Mouse (Mus musculus): ENCODE data around the gene Sox13. TPM values are rescaled to one million over a fixed set of nuclear protein-coding genes. Genes with fewer than 3 reads are reported as not detected.

Sox13 gene
- total and polyA plus RNA-seq, 3 experiments, result 0.11 to 0.38 (median 0.27) TPM

DNA sequence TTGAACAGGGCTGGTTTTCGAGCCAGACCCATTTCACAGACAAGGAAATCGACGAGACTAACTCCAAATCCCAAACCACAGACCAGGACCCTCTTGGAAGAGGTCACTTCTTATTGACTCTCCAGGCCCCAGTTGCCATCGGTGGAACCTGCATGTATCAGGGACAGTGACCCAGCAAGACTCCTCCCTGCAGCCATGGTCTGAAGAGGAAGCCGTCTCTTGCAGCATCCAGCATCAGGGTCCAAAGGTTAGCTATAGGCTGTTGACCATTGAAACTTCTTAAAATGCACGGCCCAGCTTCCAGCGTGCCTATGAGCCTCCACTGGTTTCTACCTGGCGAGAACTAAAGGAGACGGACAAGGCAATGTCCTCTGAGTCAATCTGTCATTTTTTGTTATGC is 14.4 kb downstream of the Sox13 start:
- H3K4me1 ChIP-seq (ENCODE audit: insufficient read depth, low read depth, low read length), result no peaks in the 10 kb centered on the region
- H3K9me3 ChIP-seq (replicated peaks), result no peaks in the 10 kb centered on the region
- H3K4me3 ChIP-seq (ENCODE audit: low read depth, low read length), result no peak overlapping the region
- DNase-seq (ENCODE audit: low spot score) (no peak), ATAC-seq (ENCODE audit: extremely low read depth, insufficient number of reproducible peaks, low FRiP score, poor library complexity, severe bottlenecking) (no peak)
- H3K36me3 ChIP-seq (replicated peaks), result no peaks in the 10 kb centered on the region
- TF ChIP-seq GATA1 (IDR thresholded peaks at IDR 0.05; ENCODE audit: borderline replicate concordance, low read length) (no peak), POLR2AphosphoS5 (IDR thresholded peaks at IDR 0.05; ENCODE audit: insufficient replicate concordance, low read depth, low read length) (no peak), CTCF (IDR thresholded peaks at IDR 0.05; ENCODE audit: low read depth, low read length) (no peak), TAL1 (conservative IDR thresholded peaks at IDR 0.05; ENCODE audit: low read depth, low read length) (no peak), GATA2 (IDR thresholded peaks at IDR 0.05; ENCODE audit: borderline replicate concordance, low read depth, low read length) (no peak)
- no peaks in the 10 kb centered on the region for H3K27me3 ChIP-seq (ENCODE audit: insufficient read depth, low read length)

DNA sequence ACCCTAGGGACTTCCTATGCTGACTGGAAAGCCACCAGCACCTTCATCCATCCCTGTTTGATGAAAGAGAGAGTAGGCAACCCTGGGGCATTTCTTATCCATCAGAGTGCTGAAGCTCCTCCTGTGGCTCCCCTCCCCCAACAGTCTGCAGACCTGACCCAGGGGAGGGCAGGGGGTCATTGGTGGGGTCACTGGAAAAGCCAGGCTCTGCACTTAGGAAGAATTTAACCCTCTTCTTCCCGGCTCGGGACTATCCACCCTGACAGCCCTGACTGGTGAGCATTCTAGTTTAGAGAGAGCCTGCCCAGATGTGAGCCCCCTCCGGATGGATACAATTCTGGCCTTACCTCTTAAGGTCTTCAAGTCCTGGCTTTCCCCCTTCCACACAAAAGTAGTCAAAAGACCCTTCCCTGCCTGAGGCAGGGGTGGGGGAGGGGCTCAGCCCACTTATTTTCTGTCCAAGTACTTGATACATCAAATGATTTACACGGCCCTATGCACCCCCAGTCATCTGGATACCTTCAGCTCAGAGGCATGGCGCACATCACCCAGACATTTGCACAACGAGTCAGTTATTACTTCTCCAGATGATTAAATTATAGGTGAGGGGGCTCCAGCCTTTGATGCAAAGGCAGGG is 15.2 kb downstream of the Sox13 start:
- DNase-seq (ENCODE audit: low spot score) (no peak), ATAC-seq (ENCODE audit: extremely low read depth, insufficient number of reproducible peaks, low FRiP score, poor library complexity, severe bottlenecking) (no peak)
- Histone ChIP-seq H3K27me3 (ENCODE audit: insufficient read depth, low read length) (no peaks in the 10 kb centered on the region), H3K9me3 (replicated peaks) (no peaks in the 10 kb centered on the region), H3K4me1 (ENCODE audit: insufficient read depth, low read depth, low read length) (no peaks in the 10 kb centered on the region), H3K4me3 (ENCODE audit: low read depth, low read length) (no peak overlapping the region), H3K36me3 (replicated peaks) (no peaks in the 10 kb centered on the region)
- TF ChIP-seq POLR2AphosphoS5 (IDR thresholded peaks at IDR 0.05; ENCODE audit: insufficient replicate concordance, low read depth, low read length) (no peak), CTCF (IDR thresholded peaks at IDR 0.05; ENCODE audit: low read depth, low read length) (no peak), GATA1 (IDR thresholded peaks at IDR 0.05; ENCODE audit: borderline replicate concordance, low read length) (no peak), GATA2 (IDR thresholded peaks at IDR 0.05; ENCODE audit: borderline replicate concordance, low read depth, low read length) (no peak), TAL1 (conservative IDR thresholded peaks at IDR 0.05; ENCODE audit: low read depth, low read length) (no peak)

DNA sequence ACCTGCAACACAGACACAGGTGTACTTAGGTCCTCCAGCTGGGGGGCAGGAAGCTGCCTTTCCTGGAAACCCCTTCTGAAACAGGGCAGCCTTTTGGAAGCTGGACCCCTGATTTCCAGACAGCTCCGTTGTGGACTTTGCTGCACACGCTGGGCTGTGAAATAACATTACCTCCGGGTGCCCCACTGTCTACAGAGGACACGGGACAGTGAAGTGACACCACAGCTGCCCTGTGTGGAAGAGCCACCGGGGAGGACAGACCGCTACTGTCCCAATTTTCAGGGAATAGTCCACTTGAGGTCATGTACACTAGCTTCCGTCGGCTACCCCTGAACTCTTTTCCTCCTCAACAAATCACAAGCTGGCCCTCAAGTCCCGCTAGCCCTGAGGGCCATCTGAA is 15.9 kb downstream of the Sox13 start:
- ATAC-seq (ENCODE audit: extremely low read depth, insufficient number of reproducible peaks, low FRiP score, poor library complexity, severe bottlenecking), result no peak
- TF ChIP-seq CTCF (IDR thresholded peaks at IDR 0.05; ENCODE audit: low read depth, low read length), result no peak
- TF ChIP-seq GATA2 (IDR thresholded peaks at IDR 0.05; ENCODE audit: borderline replicate concordance, low read depth, low read length), result no peak
- TF ChIP-seq GATA1 (IDR thresholded peaks at IDR 0.05; ENCODE audit: borderline replicate concordance, low read length), result no peak
- TF ChIP-seq POLR2AphosphoS5 (IDR thresholded peaks at IDR 0.05; ENCODE audit: insufficient replicate concordance, low read depth, low read length), result no peak
- TF ChIP-seq TAL1 (conservative IDR thresholded peaks at IDR 0.05; ENCODE audit: low read depth, low read length), result no peak
- H3K4me1 ChIP-seq (ENCODE audit: insufficient read depth, low read depth, low read length), result no peaks in the 10 kb centered on the region
- no peaks in the 10 kb centered on the region for H3K9me3 ChIP-seq (replicated peaks)
- H3K27me3 ChIP-seq (ENCODE audit: insufficient read depth, low read length), result peaks cover 3% of the 10 kb centered on the region; the same call in 1 of the 2 replicates
- no peak overlapping the region for H3K4me3 ChIP-seq (ENCODE audit: low read depth, low read length)
- H3K36me3 ChIP-seq (replicated peaks), result no peaks in the 10 kb centered on the region
- no peak for DNase-seq (ENCODE audit: low spot score)

DNA sequence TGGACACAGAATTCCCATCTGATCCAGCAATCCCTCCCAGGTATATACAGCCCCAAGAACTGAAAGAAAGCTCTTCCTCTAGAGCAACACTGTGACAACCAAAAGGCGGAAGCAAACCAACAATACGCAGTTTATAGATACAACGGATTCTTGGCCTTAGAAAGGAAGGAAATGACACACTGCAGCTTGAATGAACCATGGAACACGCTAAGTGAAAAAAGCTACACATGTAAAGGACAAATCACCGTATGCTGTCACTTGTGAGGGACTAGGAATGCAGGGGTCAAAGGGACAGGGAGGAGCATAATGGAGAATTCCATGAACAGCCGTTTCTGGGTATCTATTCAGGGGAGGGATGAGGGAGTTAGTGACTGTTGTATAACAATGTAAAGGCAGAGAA is 16.7 kb downstream of the Sox13 start:
- Histone ChIP-seq H3K9me3 (replicated peaks) (no peaks in the 10 kb centered on the region), H3K4me1 (ENCODE audit: insufficient read depth, low read depth, low read length) (no peaks in the 10 kb centered on the region), H3K4me3 (ENCODE audit: low read depth, low read length) (no peak overlapping the region), H3K27me3 (ENCODE audit: insufficient read depth, low read length) (peaks cover 4% of the 10 kb centered on the region; the same call in 1 of the 2 replicates), H3K36me3 (replicated peaks) (no peaks in the 10 kb centered on the region)
- no peak for DNase-seq (ENCODE audit: low spot score)
- TF ChIP-seq TAL1 (conservative IDR thresholded peaks at IDR 0.05; ENCODE audit: low read depth, low read length) (no peak), CTCF (IDR thresholded peaks at IDR 0.05; ENCODE audit: low read depth, low read length) (no peak), GATA1 (IDR thresholded peaks at IDR 0.05; ENCODE audit: borderline replicate concordance, low read length) (no peak), POLR2AphosphoS5 (IDR thresholded peaks at IDR 0.05; ENCODE audit: insufficient replicate concordance, low read depth, low read length) (no peak), GATA2 (IDR thresholded peaks at IDR 0.05; ENCODE audit: borderline replicate concordance, low read depth, low read length) (no peak)
- no peak for ATAC-seq (ENCODE audit: extremely low read depth, insufficient number of reproducible peaks, low FRiP score, poor library complexity, severe bottlenecking)

DNA sequence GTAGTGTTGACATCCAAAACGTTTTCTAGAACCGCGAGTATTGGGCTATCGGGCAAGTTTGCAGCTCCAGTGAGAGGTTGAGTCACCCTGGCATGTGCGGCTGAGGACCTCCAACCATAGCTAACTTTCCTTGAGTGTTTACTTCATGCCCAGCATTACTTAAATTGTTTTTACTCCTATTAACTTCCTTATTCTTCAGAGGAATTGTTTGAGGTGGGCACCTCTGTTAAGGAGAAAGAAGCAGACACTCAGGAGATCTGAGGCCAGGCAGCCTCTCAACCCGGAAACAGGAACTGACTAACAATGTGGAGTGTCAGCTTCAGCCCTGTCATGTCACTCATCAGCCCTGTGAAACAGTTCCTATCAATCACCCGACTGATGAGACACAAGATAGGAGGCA is 17.6 kb downstream of the Sox13 start:
- no peak overlapping the region for H3K4me3 ChIP-seq (ENCODE audit: low read depth, low read length)
- no peaks in the 10 kb centered on the region for H3K4me1 ChIP-seq (ENCODE audit: insufficient read depth, low read depth, low read length)
- TF ChIP-seq GATA1 (IDR thresholded peaks at IDR 0.05; ENCODE audit: borderline replicate concordance, low read length), result no peak
- ATAC-seq (ENCODE audit: extremely low read depth, insufficient number of reproducible peaks, low FRiP score, poor library complexity, severe bottlenecking), result no peak
- H3K9me3 ChIP-seq (replicated peaks), result no peaks in the 10 kb centered on the region
- peaks cover 4% of the 10 kb centered on the region; the same call in 1 of the 2 replicates for H3K27me3 ChIP-seq (ENCODE audit: insufficient read depth, low read length)
- no peaks in the 10 kb centered on the region for H3K36me3 ChIP-seq (replicated peaks)
- no peak for DNase-seq (ENCODE audit: low spot score)

DNA sequence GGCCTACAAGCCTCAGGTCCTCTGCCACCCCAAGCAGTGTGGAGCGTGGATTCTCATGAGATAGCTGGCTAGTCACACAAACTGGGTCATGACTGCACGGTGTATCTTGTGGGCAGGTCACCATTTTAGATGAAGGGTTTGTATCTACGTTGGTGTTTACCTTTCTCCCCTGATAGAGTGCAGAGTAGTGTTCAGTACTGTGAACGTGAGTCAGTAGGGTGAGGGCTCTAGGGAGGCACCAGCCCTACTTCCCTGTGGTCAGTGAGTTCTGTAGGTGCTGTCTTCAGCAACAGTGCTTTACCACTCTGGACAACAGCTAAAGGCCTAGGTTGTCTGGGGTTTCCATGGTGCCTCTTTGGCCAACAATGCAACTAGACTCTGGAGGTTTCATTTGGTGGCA is 20.2 kb downstream of the Sox13 start:
- TF ChIP-seq TAL1 (conservative IDR thresholded peaks at IDR 0.05; ENCODE audit: low read depth, low read length) (no peak), CTCF (IDR thresholded peaks at IDR 0.05; ENCODE audit: low read depth, low read length) (no peak), GATA1 (IDR thresholded peaks at IDR 0.05; ENCODE audit: borderline replicate concordance, low read length) (no peak), GATA2 (IDR thresholded peaks at IDR 0.05; ENCODE audit: borderline replicate concordance, low read depth, low read length) (no peak), POLR2AphosphoS5 (IDR thresholded peaks at IDR 0.05; ENCODE audit: insufficient replicate concordance, low read depth, low read length) (no peak)
- ATAC-seq (ENCODE audit: extremely low read depth, insufficient number of reproducible peaks, low FRiP score, poor library complexity, severe bottlenecking) (no peak), DNase-seq (ENCODE audit: low spot score) (no peak)
- no peaks in the 10 kb centered on the region for H3K36me3 ChIP-seq (replicated peaks)
- no peaks in the 10 kb centered on the region for H3K4me1 ChIP-seq (ENCODE audit: insufficient read depth, low read depth, low read length)
- no peaks in the 10 kb centered on the region for H3K9me3 ChIP-seq (replicated peaks)
- peaks cover 4% of the 10 kb centered on the region; the same call in 1 of the 2 replicates for H3K27me3 ChIP-seq (ENCODE audit: insufficient read depth, low read length)
- no peak overlapping the region for H3K4me3 ChIP-seq (ENCODE audit: low read depth, low read length)

Data from G1E (cell line).